Mouse (Mus musculus): ENCODE measurements around the gene Lfng. TPM values are rescaled to one million over a fixed set of nuclear protein-coding genes. Genes with fewer than 3 reads are reported as not detected.

The Lfng gene
- total and polyA plus RNA-seq, 3 experiments = 11.2 to 14.1 TPM; not detected in 1

DNA sequence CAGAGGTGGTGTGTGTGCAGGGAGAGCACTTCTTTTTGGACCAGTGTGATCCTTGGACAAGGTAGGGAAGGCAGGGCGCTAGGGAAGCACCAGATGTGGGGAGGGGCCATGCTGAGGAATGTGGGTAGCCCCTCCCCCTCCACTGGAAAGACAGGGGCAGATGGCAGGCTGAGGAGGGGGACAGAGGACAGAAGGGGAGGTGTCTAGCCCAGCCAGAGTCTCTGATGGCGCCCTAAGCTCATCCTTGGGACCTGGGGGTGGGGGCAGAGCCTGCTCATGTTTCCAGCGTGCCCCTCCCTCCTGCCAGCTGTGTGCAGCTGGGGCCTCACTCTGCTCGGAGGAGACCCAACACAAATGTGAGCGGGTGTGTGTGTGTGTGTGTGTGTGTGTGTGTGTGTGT is 25.6 kb upstream of the Lfng start:
- H3K27ac ChIP-seq (ENCODE audit: control insufficient read depth, low read depth, low read length) = no peak overlapping the region
- no peak for DNase-seq (ENCODE audit: low read depth, low spot score)
- H3K4me3 ChIP-seq (ENCODE audit: control insufficient read depth in 1 of 2, insufficient read depth in 1 of 2, low read depth in 2 of 2, low read length in 2 of 2) = no peak overlapping the region
- H3K9me3 ChIP-seq (replicated peaks; ENCODE audit: insufficient read depth, low read length) = no peaks in the 10 kb centered on the region
- H3K27me3 ChIP-seq (ENCODE audit: control insufficient read depth in 1 of 2, insufficient read depth in 2 of 2, low read length in 2 of 2) = peaks cover 0 to 2% of the 10 kb centered on the region in 2 experiments; a peak in 3 of 4 replicates
- no peaks in the 10 kb centered on the region for H3K4me1 ChIP-seq (ENCODE audit: control insufficient read depth in 1 of 2, insufficient read depth in 2 of 2, low read length in 2 of 2)
- H3K9ac ChIP-seq (ENCODE audit: control insufficient read depth, low read depth, low read length, poor library complexity, severe bottlenecking) = no peak overlapping the region
- TF ChIP-seq HCFC1 (IDR thresholded peaks at IDR 0.05; ENCODE audit: low read depth, low read length) (no peak), RCOR1 (IDR thresholded peaks at IDR 0.05; ENCODE audit: low read depth, low read length) (no peak), NELFE (IDR thresholded peaks at IDR 0.05; ENCODE audit: low read depth, low read length) (no peak), GABPA (IDR thresholded peaks at IDR 0.05; ENCODE audit: low read depth, low read length) (no peak)
- no peaks in the 10 kb centered on the region for H3K36me3 ChIP-seq (ENCODE audit: control insufficient read depth in 1 of 2, insufficient read depth in 2 of 2, low read length in 2 of 2)
- no peaks in the 10 kb centered on the region for H3K79me2 ChIP-seq (ENCODE audit: control insufficient read depth, insufficient read depth, low read length, poor library complexity)

DNA sequence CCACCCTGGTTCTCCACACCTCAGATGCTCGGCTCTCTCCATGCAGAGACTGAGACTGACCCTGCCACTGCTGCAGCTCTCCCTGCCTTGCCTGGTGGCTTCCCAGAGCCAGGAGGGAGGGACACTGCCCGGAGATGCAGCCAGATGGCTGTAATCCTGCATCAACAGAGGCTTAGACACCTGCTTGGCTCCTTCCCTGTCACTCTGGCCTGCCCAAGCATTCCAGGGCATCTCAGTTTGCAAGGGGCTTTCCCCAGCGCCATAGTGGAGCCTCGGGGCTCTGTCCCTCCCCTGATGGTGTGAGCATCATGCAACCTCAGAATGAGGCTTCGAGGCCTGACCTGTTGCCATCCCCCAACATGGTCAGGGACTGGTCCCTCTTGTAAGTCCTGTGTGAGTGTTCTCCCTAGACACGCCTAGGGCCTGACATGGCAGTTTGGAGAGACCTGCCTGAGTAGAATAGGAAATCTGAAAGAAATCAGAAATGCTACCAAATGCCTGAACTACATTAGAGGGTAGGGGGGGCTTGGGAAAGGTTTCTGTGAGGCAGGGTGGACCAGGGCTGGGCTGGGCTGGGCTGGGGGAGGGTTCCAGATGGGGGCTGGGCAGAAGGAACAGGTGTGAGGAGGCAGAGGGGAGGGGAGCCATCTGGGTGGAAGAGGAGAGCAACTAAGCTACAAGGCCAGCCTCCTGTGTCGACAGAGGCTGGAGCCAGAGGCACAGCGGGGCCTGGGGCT is 24.0 kb upstream of the Lfng start:
- Histone ChIP-seq H3K27me3 (ENCODE audit: control insufficient read depth in 1 of 2, insufficient read depth in 2 of 2, low read length in 2 of 2) (peaks cover 0 to 1% of the 10 kb centered on the region in 2 experiments; a peak in 3 of 4 replicates), H3K79me2 (ENCODE audit: control insufficient read depth, insufficient read depth, low read length, poor library complexity) (no peaks in the 10 kb centered on the region), H3K27ac (ENCODE audit: control insufficient read depth, low read depth, low read length) (no peak overlapping the region), H3K36me3 (ENCODE audit: control insufficient read depth in 1 of 2, insufficient read depth in 2 of 2, low read length in 2 of 2) (no peaks in the 10 kb centered on the region), H3K9me3 (replicated peaks; ENCODE audit: insufficient read depth, low read length) (no peaks in the 10 kb centered on the region), H3K4me3 (ENCODE audit: control insufficient read depth in 1 of 2, insufficient read depth in 1 of 2, low read depth in 2 of 2, low read length in 2 of 2) (no peak overlapping the region), H3K9ac (ENCODE audit: control insufficient read depth, low read depth, low read length, poor library complexity, severe bottlenecking) (no peak overlapping the region), H3K4me1 (ENCODE audit: control insufficient read depth in 1 of 2, insufficient read depth in 2 of 2, low read length in 2 of 2) (no peaks in the 10 kb centered on the region)
- TF ChIP-seq TAL1 (IDR thresholded peaks at IDR 0.05; ENCODE audit: low read length) (no peak), ETS1 (IDR thresholded peaks at IDR 0.05; ENCODE audit: low read depth, low read length) (no peak), UBTF (IDR thresholded peaks at IDR 0.05; ENCODE audit: borderline replicate concordance, insufficient read depth, low read depth, low read length) (no peak), NELFE (IDR thresholded peaks at IDR 0.05; ENCODE audit: low read depth, low read length) (no peak), USF2 (IDR thresholded peaks at IDR 0.05; ENCODE audit: borderline replicate concordance in 1 of 2, insufficient read depth in 1 of 2, low read depth in 1 of 2, low read length in 2 of 2) (no peak), POLR2AphosphoS2 (IDR thresholded peaks at IDR 0.05; ENCODE audit: low read length) (no peak), USF1 (IDR thresholded peaks at IDR 0.05; ENCODE audit: low read depth, low read length) (no peak), SMC3 (IDR thresholded peaks at IDR 0.05; ENCODE audit: low read depth, low read length) (no peak), EP300 (IDR thresholded peaks at IDR 0.05; ENCODE audit: low read depth in 1 of 2, low read length in 2 of 2) (no peak), TBP (IDR thresholded peaks at IDR 0.05; ENCODE audit: low read depth, low read length) (no peak), E2F4 (IDR thresholded peaks at IDR 0.05; ENCODE audit: borderline replicate concordance, low read depth, low read length) (no peak), MXI1 (IDR thresholded peaks at IDR 0.05; ENCODE audit: low read depth, low read length) (no peak), MAZ (IDR thresholded peaks at IDR 0.05; ENCODE audit: low read depth, low read length) (no peak), MYC (IDR thresholded peaks at IDR 0.05; ENCODE audit: low read depth, low read length) (no peak), GATA1 (IDR thresholded peaks at IDR 0.05; ENCODE audit: low read depth, low read length) (no peak), KAT2A (conservative IDR thresholded peaks at IDR 0.05; ENCODE audit: low read depth, low read length) (no peak), POLR2A (IDR thresholded peaks at IDR 0.05; ENCODE audit: control insufficient read depth in 1 of 2, insufficient read depth in 1 of 2, low read depth in 1 of 2, low read length in 2 of 2, poor library complexity in 1 of 2) (no peak), JUND (IDR thresholded peaks at IDR 0.05; ENCODE audit: low read depth, low read length) (no peak), TCF12 (IDR thresholded peaks at IDR 0.05; ENCODE audit: low read depth, low read length) (no peak)
- DNase-seq (ENCODE audit: low read depth, low spot score) = no peak

Data from MEL (cell line).